Mouse (Mus musculus) lung, postnatal 0 days (tissue): ENCODE data around the gene BC028528. TPM values are rescaled to one million over a fixed set of nuclear protein-coding genes. Genes with fewer than 3 reads are reported as not detected.

Experiments
- ATAC-seq: fragments of 200-750 bp; cut with Nextera tagmentation; 2 replicates; pipeline ENCODE4 v1.8.0; 2017; ENCODE audit warnings: moderate library complexity
- DNase-seq: peaks from one replicate; pipeline ENCODE4 v3.0.0-alpha.2; 2016; ENCODE audit warnings: low spot score
- H3K27ac ChIP-seq: fragments of 300-500 bp; sonication (generic); 2 replicates; pipeline ENCODE4 v1.5.1; 2014; ENCODE audit warnings: antibody characterized with exemption, mild to moderate bottlenecking, low read length, mixed read lengths
- H3K27me3 ChIP-seq: fragments of 300-500 bp; sonication (generic); replicated peaks from 2 replicates; pipeline ENCODE4 v1.6.1; 2014; ENCODE audit warnings: low read length, mixed read lengths; ENCODE audit not compliant: insufficient read depth
- H3K36me3 ChIP-seq: fragments of 300-500 bp; sonication (generic); 2 replicates; pipeline ENCODE4 v1.6.1; 2014; ENCODE audit warnings: low read length, mixed read lengths; ENCODE audit not compliant: insufficient read depth
- H3K4me1 ChIP-seq: fragments of 300-500 bp; sonication (generic); 2 replicates; pipeline ENCODE4 v1.6.1; 2014; ENCODE audit warnings: antibody characterized with exemption, low read depth, low read length, mixed read lengths; ENCODE audit not compliant: insufficient read depth
- H3K4me2 ChIP-seq: fragments of 300-500 bp; sonication (generic); replicated peaks from 2 replicates; pipeline ENCODE4 v1.6.1; 2014; ENCODE audit warnings: low read depth, mild to moderate bottlenecking, low read length, moderate library complexity, mixed read lengths
- H3K4me3 ChIP-seq: fragments of 300-500 bp; sonication (generic); 2 replicates; pipeline ENCODE4 v1.5.1; 2014; ENCODE audit warnings: low read depth, low read length
- H3K9ac ChIP-seq: fragments of 300-500 bp; sonication (generic); replicated peaks from 2 replicates; pipeline ENCODE4 v1.6.1; 2014; ENCODE audit warnings: low read depth, mild to moderate bottlenecking
- H3K9me3 ChIP-seq: fragments of 300-500 bp; sonication (generic); 2 replicates; pipeline ENCODE4 v1.6.1; 2016; ENCODE audit warnings: low read length, mixed read lengths
- CTCF ChIP-seq: IDR thresholded peaks from 2 replicates; pipeline ENCODE4 v1.5.1; 2016; ENCODE audit warnings: antibody characterized with exemption, mild to moderate bottlenecking
- EP300 ChIP-seq: IDR thresholded peaks from 2 replicates; pipeline ENCODE4 v1.6.1; 2016; ENCODE audit warnings: antibody characterized with exemption, mild to moderate bottlenecking, control low read depth
- WGBS: fragments of 180-500 bp; shearing (Covaris S2); extraction: QIAGEN DNeasy Blood & Tissue Kit; methylation state at CpG from one replicate; pipeline ENCODE4 v1.1.7; 2014; 5-methylcytosine and 5-hydroxymethylcytosine counted together
- polyA plus RNA-seq: library from polyadenylated mRNA; unstranded; fragments of >200 nt; fragmentation: Nextera tagmentation; extraction: Ambion mirVana; gene quantifications from 2 replicates; pipeline ENCODE4 v1.2.1, GENCODE M21; 2015

The BC028528 gene
- 247 and 252 TPM in 2 replicates for polyA plus RNA-seq

GRCm38 (mm10) chr3:95891211-95892065 lies at the start of gene BC028528:
BC028528 (minus strand) TSS chr3:95892005.
- Histone ChIP-seq H3K27ac (peak within 1 kb of the TSS; percentile 89), H3K9ac (peak within 1 kb of the TSS; percentile 46), H3K4me1 (0 out of 2 replicates have a peak, but pooled peaks cover 2% of the 10 kb centered on the region), H3K4me3 (peak within 1 kb of the TSS; percentile 34), H3K9me3 (no peaks in the 10 kb centered on the region), H3K36me3 (0 out of 2 replicates have a peak, but pooled peaks cover 3% of the 10 kb centered on the region), H3K27me3 (no peaks in the 10 kb centered on the region), H3K4me2 (peak within 1 kb of the TSS; percentile 68)
- ATAC-seq (peak; percentile 27), DNase-seq (peak; percentile 81)
- TF ChIP-seq CTCF = no peak
- TF ChIP-seq EP300 = peak; percentile 30; the same call in 1 of the 2 replicates
- WGBS = 14% methylated on average over 12 of the region's 12 CpGs

GRCm38 (mm10) chr3:95938835-95939234 lies 47.0 kb upstream of the BC028528 start:
- ATAC-seq (no peak), DNase-seq (peak; percentile 34)
- Histone ChIP-seq H3K27ac (no peak overlapping the region), H3K4me1 (no peaks in the 10 kb centered on the region), H3K4me3 (no peak overlapping the region), H3K9ac (no peak overlapping the region), H3K36me3 (peaks cover 33% of the 10 kb centered on the region; the same call in 1 of the 2 replicates), H3K27me3 (no peaks in the 10 kb centered on the region), H3K9me3 (no peaks in the 10 kb centered on the region), H3K4me2 (no peak overlapping the region)
- TF ChIP-seq EP300 = no peak
- peak; percentile 63 for TF ChIP-seq CTCF
- WGBS = 95% methylated on average over 15 of the region's 15 CpGs

- no peak overlapping the region for H3K9ac ChIP-seq
- no peak overlapping the region for H3K4me2 ChIP-seq
- WGBS = 95% methylated on average over 8 of the region's 8 CpGs
- no peak overlapping the region for H3K27ac ChIP-seq
- H3K9me3 ChIP-seq = no peaks in the 10 kb centered on the region
- DNase-seq (no peak), ATAC-seq (no peak)
- peaks cover 39% of the 10 kb centered on the region; the same call in 1 of the 2 replicates for H3K36me3 ChIP-seq
- TF ChIP-seq CTCF (no peak), EP300 (no peak)
- no peak overlapping the region for H3K4me3 ChIP-seq
- no peaks in the 10 kb centered on the region for H3K27me3 ChIP-seq
- no peaks in the 10 kb centered on the region for H3K4me1 ChIP-seq
Measured at GRCm38 (mm10) chr3:95938217-95938616, 46.4 kb upstream of the BC028528 start.

- Histone ChIP-seq H3K4me1 (no peaks in the 10 kb centered on the region), H3K27ac (no peak overlapping the region), H3K4me3 (no peak overlapping the region), H3K4me2 (no peak overlapping the region), H3K9me3 (no peaks in the 10 kb centered on the region), H3K36me3 (peaks cover 27% of the 10 kb centered on the region; the same call in 1 of the 2 replicates), H3K27me3 (no peaks in the 10 kb centered on the region), H3K9ac (no peak overlapping the region)
- TF ChIP-seq CTCF (no peak), EP300 (no peak)
- 81% methylated on average over 1 of the region's 1 CpGs for WGBS
- ATAC-seq (no peak), DNase-seq (no peak)
Measured at GRCm38 (mm10) chr3:95934448-95934847, 42.6 kb upstream of the BC028528 start.

- DNase-seq = peak; percentile 75
- Histone ChIP-seq H3K4me1 (no peaks in the 10 kb centered on the region), H3K36me3 (peaks cover 20% of the 10 kb centered on the region; the same call in 1 of the 2 replicates), H3K9ac (no peak overlapping the region), H3K27ac (no peak overlapping the region), H3K9me3 (no peaks in the 10 kb centered on the region), H3K4me3 (no peak overlapping the region), H3K27me3 (no peaks in the 10 kb centered on the region), H3K4me2 (no peak overlapping the region)
- no peak for ATAC-seq
- TF ChIP-seq CTCF (no peak), EP300 (no peak)
- WGBS = 72% methylated on average over 7 of the region's 7 CpGs
Measured at GRCm38 (mm10) chr3:95933111-95933750, 41.4 kb upstream of the BC028528 start.

- H3K4me3 ChIP-seq = no peak overlapping the region
- no peaks in the 10 kb centered on the region for H3K27me3 ChIP-seq
- 85% methylated on average over 7 of the region's 7 CpGs for WGBS
- H3K27ac ChIP-seq = no peak overlapping the region
- no peaks in the 10 kb centered on the region for H3K9me3 ChIP-seq
- TF ChIP-seq CTCF (no peak), EP300 (no peak)
- H3K4me2 ChIP-seq = no peak overlapping the region
- DNase-seq = no peak
- no peak overlapping the region for H3K9ac ChIP-seq
- peaks cover 19% of the 10 kb centered on the region; the same call in 1 of the 2 replicates for H3K36me3 ChIP-seq
- H3K4me1 ChIP-seq = no peaks in the 10 kb centered on the region
- ATAC-seq = no peak
Measured at GRCm38 (mm10) chr3:95932566-95932965, 40.8 kb upstream of the BC028528 start.
